Mouse (Mus musculus) retina, postnatal 1 day (tissue): ENCODE measurements around the gene 4933402D24Rik.

Experiments used
- DNase-seq: peaks from one replicate; pipeline ENCODE4 v3.0.0-alpha.2; 2012

Gene 4933402D24Rik

DNA sequence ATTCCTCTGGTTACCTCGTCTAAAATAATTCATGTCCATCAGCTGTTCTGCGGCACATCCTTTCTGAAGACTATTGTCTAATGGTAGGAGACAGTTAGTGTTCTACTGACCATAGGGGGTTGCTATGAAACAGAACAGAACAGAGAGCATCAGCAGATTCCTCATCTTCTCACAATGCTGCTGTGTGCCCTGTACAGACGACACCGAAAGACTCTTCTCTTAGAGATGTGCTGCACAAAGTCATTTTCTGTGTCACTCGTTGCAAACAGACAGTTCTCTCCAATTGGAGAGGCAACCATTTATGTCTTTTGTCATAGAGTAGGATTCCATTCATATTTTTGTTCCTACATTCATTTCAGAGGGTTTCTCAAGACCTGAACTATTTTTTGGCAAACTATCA lies at the start of gene 4933402D24Rik:
TSS of gene 4933402D24Rik (minus strand) at position 101 of the 400 bp plus-strand sequence.
- DNase-seq, result no peak

DNA sequence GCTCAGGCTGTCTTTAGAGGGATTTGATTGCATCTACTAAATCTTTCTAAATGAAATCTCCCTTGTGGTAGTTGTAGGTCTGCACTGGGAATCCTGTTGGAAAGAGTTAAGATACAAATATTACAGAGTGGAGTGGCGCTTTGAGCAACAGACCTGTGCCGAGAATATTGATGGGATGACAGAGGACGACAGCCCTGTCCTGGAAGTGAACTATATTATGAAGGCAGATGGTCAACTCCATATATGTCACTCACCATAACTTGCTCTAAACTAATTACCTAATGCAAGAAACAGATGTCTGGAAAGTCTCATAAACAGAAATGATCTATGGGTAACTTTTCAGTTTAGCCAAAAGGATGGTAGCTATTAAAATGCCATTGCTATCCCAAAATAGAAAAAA lies 39.5 kb upstream of the 4933402D24Rik start:
- no peak for DNase-seq

DNA sequence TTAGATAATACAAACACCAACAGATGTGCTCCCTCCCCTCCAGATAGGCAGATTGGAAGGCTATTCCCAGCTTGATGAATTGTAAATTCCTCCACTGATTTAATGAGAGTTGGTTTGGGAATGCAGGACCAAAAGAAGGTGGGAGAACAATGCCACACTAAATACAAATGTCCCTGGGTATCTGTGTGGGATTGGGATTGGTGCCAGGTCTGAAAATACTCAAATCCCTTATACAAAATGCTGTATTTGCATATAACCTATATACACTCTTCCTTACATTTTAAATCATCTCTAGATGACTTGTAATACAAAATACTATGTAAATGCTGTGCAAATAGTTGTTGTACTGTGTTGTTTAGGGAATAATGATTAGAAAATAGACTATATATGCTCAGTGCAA lies 36.0 kb upstream of the 4933402D24Rik start:
- DNase-seq, result no peak

DNA sequence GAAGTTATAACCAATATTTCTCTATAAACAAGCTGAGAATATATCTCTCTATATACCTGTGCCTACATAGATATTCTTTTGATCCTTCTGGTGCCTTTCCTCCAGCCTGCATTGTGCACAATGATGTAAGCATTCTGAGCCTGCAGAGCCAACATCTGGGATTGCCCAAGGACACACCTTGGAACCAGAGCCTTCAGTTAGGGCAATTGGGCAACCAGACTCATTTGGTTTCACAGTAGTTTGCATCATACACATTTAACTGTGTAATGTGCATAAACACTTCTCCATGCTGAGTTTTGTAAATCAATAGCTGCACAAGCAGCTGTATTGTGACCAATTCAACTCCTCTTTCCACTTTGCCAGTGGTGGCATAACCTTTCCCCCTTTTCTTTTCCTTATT lies 25.3 kb upstream of the 4933402D24Rik start:
- DNase-seq, result no peak

DNA sequence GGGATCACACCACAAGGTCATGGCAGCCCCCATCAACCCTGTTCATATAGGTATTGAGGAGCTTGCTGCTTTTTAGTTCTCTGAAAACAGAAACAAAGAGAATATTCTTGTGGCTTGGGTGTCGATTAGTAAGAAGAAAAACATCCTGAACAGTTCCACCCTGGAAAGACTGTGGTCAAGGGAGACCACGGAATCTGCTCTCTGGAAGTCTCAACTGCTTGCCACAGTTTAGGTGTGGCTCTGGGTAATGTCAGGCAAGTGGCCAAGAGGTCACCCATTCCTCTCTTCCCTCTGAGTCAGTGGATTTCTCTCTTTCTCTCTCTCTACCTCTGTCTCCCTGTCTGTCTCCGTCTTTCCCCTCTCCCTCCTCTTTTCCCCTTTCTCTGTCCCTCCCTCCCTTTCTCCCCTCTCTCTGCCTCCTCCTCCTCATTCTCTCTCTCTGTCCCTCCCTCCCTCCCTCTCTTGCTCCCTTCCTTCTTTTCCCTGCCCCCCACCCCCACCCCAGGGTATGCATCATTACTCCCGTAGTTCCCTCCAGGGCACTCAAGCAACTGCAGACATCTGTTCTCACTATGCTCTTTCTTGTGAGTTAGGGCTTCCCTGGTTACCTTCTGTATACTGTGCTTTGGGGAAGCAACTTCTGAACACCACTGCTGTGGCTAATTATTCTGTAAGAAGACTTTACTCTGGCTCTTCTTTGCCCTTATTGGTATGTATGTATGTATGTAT lies 8.0 kb upstream of the 4933402D24Rik start:
- no peak for DNase-seq

DNA sequence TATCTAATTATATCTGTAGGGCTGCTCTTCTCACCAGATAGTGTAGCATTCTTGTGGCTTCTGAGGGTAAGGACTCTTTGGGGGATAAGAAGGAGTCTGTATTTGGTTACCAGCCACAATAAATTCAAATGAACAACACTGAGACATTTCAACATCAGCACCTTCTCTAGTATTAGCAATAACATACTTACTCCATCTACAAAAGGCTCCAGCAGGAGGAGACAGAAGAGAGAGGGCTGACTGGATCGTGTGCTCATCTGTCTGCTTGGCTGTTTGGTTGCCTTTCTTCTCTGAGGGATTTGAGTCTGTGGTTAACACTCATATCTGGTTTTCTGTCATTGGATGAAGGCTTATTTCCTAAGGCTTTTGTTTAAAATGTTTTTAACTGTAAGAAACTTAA lies 7.3 kb upstream of the 4933402D24Rik start:
- no peak for DNase-seq

DNA sequence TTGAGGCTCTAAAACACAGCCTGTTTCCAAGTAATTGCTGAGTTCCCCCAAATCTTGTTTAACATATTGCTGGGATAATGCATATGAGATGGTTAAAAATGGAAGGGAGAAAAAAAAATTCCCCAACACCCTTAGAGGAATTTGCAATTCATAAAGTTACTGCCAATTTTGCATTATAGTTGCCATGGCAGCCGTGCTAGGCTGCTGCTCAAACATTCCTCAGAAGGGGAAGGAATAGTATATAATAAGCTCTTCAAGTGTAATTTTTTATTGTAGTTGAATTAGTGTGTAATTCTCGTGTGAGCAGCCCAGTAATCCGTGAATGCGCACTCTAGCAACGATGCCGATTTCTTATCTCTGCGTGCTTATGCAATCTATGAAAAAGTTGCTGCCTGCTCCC lies 1.2 kb upstream of the 4933402D24Rik start:
- no peak for DNase-seq

DNA sequence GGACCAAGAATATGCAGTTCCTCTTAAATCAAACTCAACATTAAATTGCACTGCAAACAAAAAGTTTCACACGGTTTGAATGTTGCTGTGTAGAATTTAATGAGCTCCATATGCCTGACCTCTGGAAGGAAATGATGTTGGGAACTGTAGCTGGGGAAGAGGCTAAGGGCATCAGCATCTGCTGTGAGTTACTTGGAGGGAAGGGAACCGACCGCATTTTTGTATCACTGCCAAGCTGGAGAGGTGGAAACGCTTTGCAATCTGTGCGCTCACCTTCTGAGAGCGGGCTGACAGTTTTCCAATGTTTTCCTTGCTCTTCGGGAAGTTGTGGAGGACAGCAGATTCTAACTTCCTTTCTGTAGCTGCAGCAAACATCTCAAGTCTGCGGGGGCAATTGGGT lies 955 bp downstream of the 4933402D24Rik start:
- no peak for DNase-seq

DNA sequence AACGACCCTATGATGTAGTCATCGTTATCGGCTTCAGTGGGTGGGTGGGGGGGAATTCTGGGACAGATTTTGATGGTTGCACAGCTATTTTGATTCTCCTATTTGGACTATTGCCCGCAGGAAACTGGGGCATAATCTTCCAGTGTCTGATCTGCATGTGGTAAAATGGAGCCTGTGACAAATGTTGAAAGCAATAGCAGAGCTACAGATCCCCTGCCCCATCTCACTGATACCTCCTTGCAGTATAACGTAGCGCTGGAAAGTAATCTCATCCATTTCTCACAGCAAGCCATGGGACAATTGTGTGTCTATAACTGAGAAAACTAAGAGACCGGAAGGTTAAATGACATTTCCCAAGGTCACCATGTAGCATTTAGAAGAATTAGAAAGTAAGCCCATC lies 4.7 kb downstream of the 4933402D24Rik start:
- DNase-seq, result no peak

DNA sequence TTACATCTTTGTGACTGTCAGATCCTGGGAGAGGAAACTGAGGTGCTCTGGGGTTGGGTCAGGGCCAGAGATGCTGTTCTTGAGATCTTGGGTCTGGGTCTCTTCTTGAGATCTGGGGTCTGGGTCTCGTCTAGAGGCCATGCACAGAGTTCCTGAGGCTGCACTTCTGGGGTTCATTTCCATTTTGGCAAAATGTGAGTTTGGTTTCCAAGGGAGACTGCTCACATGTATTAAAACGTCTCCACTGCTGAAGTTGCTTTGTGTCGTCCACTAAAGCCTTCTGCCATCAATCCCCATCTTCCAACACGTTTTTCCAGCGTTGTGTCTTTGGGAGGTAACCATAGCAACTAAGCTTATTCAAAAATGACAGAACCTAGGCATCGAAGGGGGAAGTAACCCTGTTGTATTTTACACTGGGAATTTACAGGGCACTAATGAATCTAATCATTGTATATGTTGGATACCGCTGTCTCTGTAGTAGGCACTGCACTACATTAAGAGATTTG lies 5.1 kb downstream of the 4933402D24Rik start:
- no peak for DNase-seq

DNA sequence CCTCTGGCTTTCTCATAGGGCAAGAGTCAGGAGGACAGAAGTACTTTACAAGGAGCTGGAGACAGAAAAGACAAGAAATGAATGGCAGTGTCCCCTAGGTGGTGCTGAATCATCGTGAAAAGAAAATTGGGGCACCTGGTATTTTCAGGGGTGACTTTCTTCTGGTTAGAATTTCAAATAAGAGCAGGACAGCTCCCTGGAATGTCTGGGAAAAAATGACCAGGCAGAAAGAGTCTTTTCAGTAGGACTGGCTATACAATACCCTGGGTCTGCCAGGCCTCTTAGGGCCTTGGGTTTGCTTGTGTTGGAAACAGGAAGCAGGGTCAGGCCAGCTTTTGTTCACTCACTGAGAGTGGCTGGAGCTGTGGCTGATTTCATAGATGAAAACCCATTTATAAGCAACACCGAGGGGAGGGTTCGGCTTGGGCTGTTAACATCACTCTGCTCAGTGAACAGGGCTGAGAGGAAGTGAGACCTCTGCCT lies 5.8 kb downstream of the 4933402D24Rik start:
- DNase-seq, result peak; percentile 68

DNA sequence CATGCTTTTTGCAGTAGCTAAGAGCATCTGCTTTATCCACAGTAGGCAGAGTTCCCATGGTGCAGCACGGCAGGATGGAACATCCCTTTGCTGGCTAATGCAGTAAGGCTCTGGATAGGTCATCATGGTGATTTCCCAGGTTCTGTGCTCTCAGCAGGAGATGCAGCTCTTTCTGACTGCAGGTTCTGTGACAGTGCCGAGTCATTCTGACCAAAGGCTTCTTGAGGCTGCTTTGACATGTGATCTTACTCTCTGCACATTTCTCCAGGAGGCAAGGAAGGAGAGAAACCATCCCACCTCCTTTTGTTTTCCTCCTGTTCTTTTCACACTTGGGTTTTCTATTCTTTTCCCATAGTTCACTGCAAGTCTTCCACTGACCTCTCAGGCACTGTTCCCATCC lies 13.1 kb downstream of the 4933402D24Rik start:
- DNase-seq, result no peak

DNA sequence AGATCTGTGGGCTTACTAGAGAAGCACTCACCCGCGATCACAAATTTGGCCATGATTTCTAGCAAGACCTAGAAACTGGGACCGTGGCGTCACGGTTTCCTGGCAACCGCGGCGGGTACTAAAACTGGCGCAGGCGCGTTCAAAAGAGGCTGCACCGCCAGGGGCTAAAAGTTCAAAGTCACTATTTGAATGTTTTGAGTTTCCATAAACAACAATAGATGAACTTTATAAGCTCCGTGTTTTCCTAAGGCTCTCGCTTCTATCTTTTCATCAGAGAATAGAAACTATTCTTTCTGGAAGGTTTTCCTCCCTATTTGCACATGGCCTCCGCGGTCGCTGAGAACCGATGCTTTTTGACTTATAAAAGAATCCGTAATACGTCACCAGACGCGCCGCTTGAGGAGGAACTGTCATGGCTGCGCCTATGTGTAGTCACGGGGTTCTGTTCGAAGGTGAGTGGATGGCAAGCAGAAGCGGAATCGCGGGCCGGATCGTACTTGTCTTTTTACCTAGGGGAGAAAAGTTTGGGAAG lies 38.8 kb downstream of the 4933402D24Rik start, which contains the start of the genes Mdh1b and Fastkd2:
TSS of gene Mdh1b (minus strand) at position 79 of the 532 bp plus-strand sequence.
TSS of gene Fastkd2 (plus strand) at position 375 of the 532 bp plus-strand sequence.
- DNase-seq, result peak; percentile 97

DNA sequence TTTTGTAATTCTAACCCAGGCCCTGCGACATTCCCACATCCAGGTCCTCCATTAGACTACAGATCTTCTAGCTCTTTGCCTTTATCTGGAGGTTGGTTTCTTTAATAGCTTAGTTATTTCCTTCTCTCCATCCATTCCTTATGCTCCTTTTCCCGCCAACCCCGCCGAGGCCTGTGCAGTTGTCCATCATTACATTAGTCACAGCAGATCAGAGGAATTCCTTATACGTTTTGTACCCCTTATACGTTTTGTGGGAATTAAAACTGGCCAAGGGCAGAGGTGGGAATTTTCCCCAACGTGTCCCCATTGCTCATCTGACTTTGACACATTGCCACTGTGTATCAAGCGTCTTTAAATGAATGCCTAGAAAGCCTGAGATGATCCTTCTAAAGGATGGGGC lies 39.3 kb downstream of the 4933402D24Rik start:
- DNase-seq, result no peak

DNA sequence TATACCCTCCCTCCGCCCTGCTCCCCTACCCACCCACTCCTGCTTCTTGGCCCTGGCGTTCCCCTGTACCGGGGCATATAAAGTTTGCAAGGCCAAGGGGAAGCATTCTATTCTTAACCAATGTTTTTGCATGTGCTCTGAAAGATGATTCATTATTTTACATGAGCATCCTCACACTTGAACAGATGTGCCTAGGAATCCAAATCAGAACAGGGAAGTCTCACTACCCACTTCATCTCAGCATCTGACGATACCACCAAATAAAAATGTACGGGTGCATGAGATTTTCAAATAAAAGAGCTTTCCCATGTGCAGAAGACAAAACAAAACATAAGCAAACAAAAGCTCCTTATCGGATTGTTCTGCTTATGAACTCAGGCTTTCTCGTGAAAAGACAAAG lies 48.9 kb downstream of the 4933402D24Rik start:
- DNase-seq, result no peak

DNA sequence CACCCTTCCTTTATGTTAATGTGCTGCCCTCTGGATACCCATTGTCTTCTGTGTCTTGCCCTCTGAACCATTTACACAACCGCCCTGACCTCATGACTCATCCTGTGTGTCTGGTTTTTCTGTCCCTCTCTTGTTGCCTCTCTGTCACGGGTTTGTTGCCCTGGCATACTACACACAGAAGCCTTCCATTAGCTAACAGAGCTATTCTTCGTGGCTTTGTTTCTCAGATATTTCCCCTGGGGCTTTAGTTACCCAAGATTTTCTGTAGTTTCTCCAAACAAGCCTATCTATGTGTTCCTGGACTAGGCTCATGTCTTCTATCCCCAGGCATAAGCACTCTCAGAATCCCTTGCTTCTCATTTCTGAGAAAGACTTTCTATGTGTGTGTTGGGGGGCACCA lies 60.2 kb downstream of the 4933402D24Rik start:
- no peak for DNase-seq

DNA sequence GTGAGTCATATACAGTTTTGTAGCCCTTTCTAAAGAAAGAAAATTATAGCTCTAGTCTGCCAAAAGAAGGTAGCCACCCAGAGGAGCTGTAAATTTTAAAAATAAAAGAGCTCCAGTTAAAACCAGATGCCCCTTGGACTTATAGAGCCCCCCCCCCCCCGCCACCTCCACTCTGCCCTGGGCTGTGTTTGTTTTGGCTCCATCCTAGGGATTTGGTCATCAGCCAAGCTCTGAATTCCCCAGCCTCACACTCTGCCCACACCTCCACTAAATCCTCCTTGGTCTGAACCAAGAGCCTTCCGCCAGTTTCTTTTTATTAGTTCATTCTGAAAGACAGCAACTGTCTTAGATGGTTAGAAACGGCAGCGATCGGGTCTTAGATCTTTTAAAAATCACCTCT lies 63.3 kb downstream of the 4933402D24Rik start:
- DNase-seq, result no peak
